Mouse (Mus musculus) embryonic stem cell, embryonic (primary cell): ENCODE data around the gene Spocd1.

Source experiments
- CTCF ChIA-PET, 4 experiments: fragments of 300-600 bp in 2 of 4; fragments of 350-600 bp in 2 of 4; sonication (Branson Sonifier 250); formaldehyde crosslinking; loops; one replicate each; lab custom pipeline; 2022; ENCODE audit warnings: inconsistent platforms in 2 of 4; lab: Charles Lee
- POLR2A ChIA-PET, 4 experiments: fragments of 300-600 bp in 2 of 4; fragments of 350-600 bp in 2 of 4; sonication (Branson Sonifier 250); formaldehyde crosslinking; loops; one replicate each; lab custom pipeline; 2022; ENCODE audit warnings: antibody characterized with exemption in 4 of 4, inconsistent platforms in 1 of 4; lab: Charles Lee

Spocd1 gene

DNA sequence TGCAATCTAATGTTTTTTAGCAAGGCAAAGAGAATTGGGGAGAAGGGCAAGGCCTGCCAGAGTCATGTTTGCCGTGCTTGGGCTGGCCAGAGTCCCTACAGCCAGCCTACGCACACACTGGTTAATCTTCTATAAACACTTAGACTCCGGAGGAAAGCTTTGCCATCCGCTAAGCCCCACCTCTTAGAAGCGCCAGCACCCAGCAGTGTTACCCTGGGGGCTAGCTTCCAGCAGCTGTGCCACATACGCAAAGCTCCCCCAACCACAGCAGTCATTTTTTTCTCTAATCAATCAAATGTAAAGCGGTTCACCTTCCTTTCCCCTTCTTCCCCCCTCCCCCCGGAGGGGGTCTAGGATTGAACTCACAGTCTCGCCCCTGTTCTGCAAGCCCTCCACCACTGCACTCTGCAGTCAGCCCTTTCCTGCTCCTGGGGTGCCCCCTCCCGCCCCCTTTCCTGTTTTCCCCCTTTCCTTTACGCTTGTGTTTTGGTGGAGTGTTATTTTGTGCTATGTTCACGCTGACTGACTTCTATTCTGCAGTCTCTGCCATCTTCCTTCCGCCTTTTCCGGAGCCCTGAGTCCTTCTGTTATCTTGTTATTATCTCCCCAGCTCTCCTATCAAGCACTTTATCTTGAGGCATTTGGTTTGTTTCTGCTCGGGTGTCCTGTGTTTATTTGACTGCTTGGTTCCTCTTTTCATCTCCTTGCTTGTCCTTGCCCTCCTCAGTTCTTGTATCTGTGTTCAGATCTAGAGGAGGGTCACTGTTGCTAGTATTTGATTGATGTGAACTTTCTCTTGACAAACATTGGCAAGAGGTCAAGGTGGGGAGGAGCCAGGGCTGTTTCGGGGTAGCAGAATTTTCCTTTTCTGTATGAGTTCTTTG is 15.0 kb upstream of the Spocd1 start:
- ChIA-PET CTCF (no interaction called here), POLR2A (interaction anchor here in 2 of 4 experiments (0.6 kb wide), 2 partner anchors 36 to 200 kb away, joined by 3 read pairs; no protein-coding TSS in a partner anchor)

DNA sequence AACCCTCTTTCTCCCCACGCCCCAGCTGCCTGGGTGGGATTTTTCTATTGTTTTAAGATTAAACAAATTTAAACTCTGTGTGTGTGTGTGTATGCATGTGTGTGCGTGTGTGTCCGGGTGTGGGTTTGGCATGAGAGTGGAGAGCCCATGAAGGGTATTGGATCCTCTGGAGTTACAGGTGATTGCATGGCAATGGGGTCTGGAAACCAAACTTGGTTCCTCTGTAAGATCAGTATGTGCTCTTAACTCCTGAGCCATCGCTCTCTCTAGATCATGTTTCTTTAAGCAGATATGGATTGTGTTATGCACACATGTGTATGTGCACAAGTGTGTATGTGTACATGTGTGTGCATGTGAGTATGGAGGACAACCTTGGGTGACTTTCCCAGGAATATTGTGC is 14.4 kb upstream of the Spocd1 start:
- POLR2A ChIA-PET = interaction anchor here in 1 of 4 experiments (0.6 kb wide), 1 partner anchor 199 kb away, joined by 3 read pairs; no protein-coding TSS in a partner anchor
- CTCF ChIA-PET = no interaction called here

DNA sequence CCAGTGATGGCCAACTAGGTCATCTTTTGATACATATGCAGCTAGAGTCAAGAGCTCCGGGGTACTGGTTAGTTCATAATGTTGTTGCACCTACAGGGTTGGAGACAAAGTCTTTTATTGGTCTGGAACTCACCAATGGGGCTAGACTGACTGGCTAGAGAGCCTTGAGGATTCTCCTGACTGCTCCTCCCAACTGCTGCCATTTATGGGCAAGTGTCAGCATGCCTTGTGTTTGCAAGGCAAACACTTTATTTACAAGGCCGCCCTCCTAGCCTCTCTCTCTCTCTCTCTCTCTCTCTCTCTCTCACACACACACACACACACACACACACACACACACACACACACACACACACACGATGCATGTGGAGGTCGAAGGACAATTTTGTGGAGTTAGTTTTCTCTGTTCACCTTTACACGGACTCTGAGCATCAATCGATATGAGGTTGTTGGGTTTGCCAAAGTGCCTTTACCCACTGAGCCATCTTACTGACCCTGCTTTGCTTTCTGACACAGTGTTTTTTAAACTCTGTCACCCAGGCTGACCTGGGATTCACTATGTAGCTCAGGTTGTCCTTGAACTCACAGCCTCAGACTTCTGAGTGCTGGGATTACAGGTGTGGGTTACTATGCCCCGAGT is 13.6 kb upstream of the Spocd1 start:
- ChIA-PET CTCF (no interaction called here), POLR2A (interaction anchor here in 1 of 4 experiments (0.7 kb wide), 1 partner anchor 448 kb away, joined by 7 read pairs; no protein-coding TSS in a partner anchor)

DNA sequence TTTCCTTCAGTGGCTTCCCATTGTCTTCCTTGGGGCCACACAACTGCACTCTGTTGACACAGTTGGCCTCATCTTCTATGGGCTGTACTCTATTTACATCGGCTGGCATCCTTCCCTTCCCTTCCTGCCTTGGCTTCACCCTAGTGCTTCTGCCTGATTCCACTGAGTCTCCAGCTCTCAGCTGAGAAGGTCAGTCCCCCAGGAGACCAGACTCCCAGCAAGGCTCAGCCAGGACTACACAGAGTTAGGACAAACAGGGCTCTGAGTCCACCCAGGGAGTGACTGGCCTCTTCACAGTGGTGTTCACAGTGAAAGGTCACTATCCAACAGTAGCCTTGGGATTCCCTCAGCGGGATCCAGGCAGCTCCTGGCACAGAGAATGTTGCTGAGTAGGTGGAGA is 12.9 kb upstream of the Spocd1 start:
- CTCF ChIA-PET = interaction anchor here in 1 of 4 experiments (0.9 kb wide), 1 partner anchor 58 kb away, joined by 4 read pairs; no protein-coding TSS in a partner anchor

DNA sequence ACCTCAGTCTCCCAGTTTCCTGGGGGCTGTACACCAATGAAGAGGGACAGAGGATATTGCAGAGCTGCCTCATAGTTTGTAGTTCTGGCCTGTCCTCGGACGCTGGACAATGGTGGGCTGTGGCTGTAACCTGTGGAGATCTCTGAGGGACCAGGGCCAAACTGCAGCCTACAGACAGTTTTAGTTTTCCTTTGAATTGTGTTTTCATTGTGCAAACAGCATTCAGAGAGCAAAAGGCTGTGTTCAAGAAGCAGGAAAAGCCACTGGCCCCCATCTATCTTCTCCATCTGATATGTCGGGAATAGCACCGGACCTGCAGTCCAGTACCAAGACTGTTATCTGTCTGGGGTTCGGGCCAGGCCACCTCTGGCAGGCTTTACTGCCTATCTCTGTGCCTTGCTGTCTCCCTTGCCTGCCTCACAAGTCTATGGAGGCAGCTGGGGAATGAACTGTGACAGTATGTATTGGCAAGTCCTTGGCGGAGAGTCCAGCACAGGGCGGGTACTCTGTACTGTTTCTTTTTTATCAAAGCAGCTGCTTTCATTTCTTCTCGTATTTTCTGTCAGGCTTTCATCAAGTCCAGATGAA is 11.9 kb upstream of the Spocd1 start:
- ChIA-PET CTCF (no interaction called here), POLR2A (no interaction called here)

More for the DNA sequence above, 12.9 kb upstream of the Spocd1 start:
- POLR2A ChIA-PET = no interaction called here

DNA sequence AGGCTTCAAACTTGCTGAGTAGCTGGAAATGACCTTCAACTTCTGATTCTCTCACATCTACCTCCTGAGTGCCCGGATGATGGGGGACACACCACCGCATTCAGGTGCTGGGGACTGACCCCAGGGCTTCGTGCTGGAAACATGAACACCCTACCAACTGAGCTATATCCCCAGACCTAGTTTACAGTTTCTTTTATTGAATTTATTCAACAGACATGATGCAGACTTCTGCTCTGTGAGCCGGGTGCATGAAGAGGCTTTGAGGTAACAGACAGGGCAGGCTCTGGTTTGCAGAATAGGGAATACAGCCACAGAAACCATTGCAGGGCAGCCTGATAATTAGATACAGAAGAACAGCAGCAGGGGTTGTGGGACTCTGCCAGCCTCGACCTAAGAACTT is 10.6 kb upstream of the Spocd1 start:
- POLR2A ChIA-PET = no interaction called here
- CTCF ChIA-PET = interaction anchor here in 1 of 4 experiments (1.1 kb wide), 1 partner anchor 14 kb away, joined by 3 read pairs; no protein-coding TSS in a partner anchor

DNA sequence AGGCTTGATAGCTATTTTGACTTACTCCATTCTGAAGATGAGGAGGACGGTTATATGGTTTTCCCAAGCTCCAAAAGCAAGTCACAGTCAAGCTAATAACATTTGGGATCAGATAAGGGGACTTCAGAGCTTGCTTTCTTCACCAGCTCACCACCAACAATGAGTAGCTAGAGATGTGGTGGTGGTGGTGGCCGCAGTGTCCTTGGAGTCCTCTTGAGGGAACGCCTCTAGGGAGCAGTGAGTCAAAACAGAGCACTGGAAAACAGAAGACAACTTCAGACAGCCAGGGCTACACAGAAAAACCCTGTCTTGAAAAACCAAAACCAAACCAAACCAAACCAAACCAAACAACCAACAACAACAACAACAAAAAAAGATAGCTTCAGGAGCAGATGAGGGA is 10.1 kb upstream of the Spocd1 start:
- POLR2A ChIA-PET = no interaction called here
- CTCF ChIA-PET = interaction anchor here in 2 of 4 experiments (1.1 to 1.2 kb wide), 2 partner anchors 10 to 14 kb away, joined by 3 to 6 read pairs; partner anchors contain the start of gene Spocd1 (in 1 of the 2)

DNA sequence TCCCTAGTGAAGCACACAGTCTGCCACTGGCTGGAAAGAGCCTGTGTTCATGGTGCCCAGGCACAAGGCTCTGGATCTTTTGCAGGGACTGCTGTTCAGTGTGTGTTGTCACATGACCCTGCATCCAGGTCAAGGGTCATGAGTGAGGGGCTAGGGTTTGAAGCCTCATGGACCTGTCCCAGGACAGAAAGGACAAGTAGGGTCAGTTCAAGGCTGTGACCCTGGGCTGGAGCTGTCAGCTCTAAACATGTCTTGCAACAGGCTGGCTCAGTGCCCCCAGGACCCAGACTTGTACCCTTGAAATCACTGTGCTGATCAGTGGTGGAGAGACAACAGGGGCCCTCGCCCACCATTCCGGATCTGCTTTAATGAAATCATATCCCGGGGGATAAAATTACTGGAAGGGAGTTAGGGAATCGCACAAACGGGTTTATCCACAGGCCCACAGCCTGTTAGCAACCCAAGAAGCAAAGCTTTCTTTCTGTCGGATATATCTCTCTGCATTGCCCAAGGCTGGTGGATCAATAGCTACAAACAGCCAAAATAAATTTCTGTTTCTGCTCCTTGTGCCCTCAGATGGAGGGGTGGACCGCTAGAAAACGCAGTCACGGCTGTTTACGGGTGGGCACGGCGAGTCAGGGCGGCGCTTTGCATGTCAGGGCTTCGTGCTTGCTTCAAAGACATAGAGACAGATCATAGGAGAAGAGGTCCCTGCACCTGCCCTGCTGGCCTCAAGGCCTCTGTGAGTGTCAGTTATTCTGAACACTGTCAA is 8.3 kb upstream of the Spocd1 start:
- CTCF ChIA-PET = interaction anchor here in 1 of 4 experiments (0.6 kb wide), 1 partner anchor 12 kb away, joined by 4 read pairs; no protein-coding TSS in a partner anchor
- POLR2A ChIA-PET = no interaction called here

DNA sequence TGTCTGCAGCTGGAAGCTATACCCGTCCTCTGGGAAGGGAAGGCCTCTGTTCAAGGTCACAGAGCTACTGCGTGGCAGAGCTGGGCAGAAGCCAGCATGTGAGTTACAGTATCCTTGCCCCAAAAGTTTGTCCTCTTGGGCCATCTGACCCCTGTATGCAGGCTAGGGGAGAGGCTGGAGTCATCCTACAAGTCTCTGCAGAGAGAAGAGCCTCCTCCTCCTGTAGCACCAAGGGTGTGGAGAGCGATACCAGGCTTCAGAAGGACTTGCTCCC is 7.8 kb upstream of the Spocd1 start:
- CTCF ChIA-PET = interaction anchor here in 1 of 4 experiments (0.5 kb wide), 1 partner anchor 1938 kb away, joined by 3 read pairs; no protein-coding TSS in a partner anchor
- POLR2A ChIA-PET = interaction anchor here in 1 of 4 experiments (0.5 kb wide), 1 partner anchor 1553 kb away, joined by 5 read pairs; no protein-coding TSS in a partner anchor

DNA sequence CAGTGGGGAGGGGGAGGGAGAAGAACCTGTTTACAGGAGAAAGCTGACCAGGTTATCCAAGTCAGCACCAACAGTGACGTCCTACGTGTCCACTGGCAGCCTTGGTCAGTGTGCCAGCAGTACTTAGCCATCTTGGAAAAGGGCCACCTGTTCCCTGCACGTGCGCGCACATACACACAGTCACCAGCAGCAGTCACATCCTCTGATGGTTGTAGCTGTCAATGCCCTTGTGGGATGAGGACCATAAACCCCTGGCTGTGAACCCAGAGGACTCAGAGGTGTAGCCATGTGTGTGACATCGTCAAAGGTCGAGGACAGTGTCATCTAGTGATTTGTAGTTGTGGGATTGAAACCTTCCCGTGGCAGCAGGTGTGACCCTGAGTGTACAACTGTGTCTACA is 4.9 kb upstream of the Spocd1 start:
- POLR2A ChIA-PET = no interaction called here
- CTCF ChIA-PET = interaction anchor here in 3 of 4 experiments (0.5 to 1.1 kb wide), 3 partner anchors 112 to 139 kb away, joined by 3 to 4 read pairs (median 3); no protein-coding TSS in a partner anchor

DNA sequence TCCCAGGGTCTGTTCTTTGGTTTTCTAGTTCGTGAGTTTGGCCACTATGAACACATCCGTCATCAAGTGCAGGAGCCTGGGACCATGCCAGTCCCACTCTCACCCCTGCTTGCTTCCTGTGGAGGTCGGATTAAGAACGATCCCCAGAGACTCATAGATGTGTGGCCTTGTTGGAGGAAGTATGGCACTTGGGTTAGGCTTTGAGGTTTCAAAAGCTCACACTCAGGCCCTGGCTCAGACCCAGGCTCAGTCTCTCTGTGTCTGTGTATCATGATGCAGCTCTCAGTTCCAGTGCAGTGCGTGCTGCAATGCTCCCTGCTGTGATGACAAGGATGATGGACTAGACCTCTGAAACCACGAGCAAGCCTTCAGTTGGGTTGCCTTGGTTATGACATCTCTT is 4.4 kb upstream of the Spocd1 start:
- POLR2A ChIA-PET = no interaction called here
- CTCF ChIA-PET = interaction anchor here in 3 of 4 experiments (0.8 to 2.2 kb wide), 4 partner anchors 140 to 239 kb away, joined by 3 to 7 read pairs (median 4); no protein-coding TSS in a partner anchor

DNA sequence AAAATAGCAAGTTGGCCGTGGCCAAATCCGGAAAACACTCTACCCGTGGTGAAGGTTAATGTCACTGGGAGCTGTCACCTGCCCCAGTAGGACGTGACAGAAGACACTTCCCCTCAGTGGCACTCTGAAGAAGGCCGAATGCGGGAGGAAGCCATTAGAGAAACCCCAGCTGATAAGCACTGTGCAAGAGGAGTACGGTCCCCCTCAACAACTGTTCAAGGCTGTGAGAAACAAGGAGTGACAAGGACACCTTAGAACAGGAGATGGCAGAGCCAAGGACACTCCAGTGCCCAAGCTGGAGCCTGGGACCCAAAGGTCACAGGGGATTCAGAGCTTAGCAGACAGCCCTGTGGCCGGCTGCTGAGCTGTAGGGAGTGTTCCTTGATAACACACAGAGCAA is 2.5 kb upstream of the Spocd1 start:
- CTCF ChIA-PET = interaction anchor here in 2 of 4 experiments (1.0 to 2.2 kb wide), 2 partner anchors 142 to 237 kb away, joined by 3 to 7 read pairs; no protein-coding TSS in a partner anchor
- POLR2A ChIA-PET = interaction anchor here in 2 of 4 experiments (0.6 kb wide), 2 partner anchors 49 to 141 kb away, joined by 3 to 4 read pairs; no protein-coding TSS in a partner anchor

DNA sequence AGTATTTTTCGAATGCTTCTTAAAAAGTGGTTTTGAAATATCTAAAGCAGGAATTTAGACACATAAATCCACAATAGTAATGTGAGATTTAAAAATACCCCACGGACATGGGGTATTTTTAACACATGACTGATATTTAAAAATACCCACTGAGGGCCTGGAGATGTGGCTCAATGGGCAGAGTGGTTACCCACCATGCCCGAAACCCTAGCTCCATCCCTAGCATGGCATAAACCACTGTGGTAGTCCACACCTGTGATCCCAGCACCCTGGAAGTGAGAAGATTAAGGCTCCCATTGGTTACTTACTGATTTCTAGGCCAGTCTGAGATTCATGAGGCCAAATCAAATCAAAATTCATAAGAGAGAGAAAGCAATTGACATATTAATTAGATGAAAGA is 2.0 kb upstream of the Spocd1 start:
- CTCF ChIA-PET = interaction anchor here in 3 of 4 experiments (1.0 to 2.3 kb wide), 3 partner anchors 142 to 237 kb away, joined by 3 to 7 read pairs (median 7); no protein-coding TSS in a partner anchor
- POLR2A ChIA-PET = interaction anchor here in 1 of 4 experiments (0.6 kb wide), 1 partner anchor 142 kb away, joined by 4 read pairs; no protein-coding TSS in a partner anchor

DNA sequence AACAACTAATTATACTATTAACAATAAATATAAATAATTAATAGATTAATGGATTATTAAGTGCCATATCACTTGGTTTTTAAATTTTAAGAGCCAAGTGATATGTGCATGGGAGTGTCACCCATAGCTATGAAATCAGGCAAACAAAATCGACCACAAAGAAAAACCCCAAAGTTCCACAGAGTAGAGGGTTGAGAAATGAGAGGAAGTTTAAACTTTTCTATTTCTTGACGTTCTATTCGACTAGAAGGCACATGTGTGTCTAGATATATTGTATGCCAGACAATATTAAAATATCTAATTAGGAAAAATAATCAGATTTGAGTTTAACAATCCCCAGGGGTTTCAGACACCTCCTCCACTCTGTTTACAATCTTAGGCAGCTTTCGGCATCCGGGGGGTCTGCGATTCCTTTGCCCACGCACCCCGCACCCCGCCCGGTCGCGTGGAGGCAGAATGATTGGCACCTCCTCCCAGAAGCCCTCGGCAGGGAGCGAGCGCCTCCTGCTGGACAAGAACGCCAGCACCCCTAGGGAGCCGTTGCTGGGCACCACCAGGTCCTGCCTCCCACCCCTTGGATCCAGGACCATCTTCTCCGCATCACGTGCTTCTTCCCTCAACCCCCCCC is 811 bp upstream of the Spocd1 start:
- ChIA-PET POLR2A (interaction anchor here in 2 of 4 experiments (0.7 to 1.8 kb wide), 4 partner anchors 87 to 193 kb away, joined by 3 to 5 read pairs (median 3); no protein-coding TSS in a partner anchor), CTCF (interaction anchor here (0.6 to 2.3 kb wide), 19 partner anchors 9 to 233 kb away, joined by 3 to 9 read pairs (median 5); no protein-coding TSS in a partner anchor)

DNA sequence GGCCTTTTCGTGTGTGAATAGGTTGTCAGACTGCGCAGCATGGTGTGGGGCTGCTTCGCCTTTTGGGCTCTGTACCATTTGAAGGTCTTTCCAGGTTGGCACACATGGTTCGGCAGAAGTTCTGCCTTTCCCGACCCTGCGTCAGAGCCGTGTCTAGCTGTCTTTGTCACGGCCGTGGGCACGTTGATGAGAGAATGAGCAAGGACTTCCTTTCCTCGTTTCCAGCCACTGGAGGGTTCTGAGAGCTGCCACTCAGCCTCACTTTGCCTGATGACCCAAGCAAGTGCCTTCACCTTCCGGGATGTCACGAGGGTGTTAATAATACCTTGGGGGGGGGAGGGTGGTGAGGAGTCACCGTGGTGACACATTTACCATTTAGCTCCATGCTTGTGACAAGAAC is 4.6 kb downstream of the Spocd1 start:
- POLR2A ChIA-PET = interaction anchor here in 2 of 4 experiments (1.2 to 1.6 kb wide), 3 partner anchors 15 to 237 kb away, joined by 3 read pairs; partner anchors contain the start of gene Tmem39b (in 1 of the 2)

DNA sequence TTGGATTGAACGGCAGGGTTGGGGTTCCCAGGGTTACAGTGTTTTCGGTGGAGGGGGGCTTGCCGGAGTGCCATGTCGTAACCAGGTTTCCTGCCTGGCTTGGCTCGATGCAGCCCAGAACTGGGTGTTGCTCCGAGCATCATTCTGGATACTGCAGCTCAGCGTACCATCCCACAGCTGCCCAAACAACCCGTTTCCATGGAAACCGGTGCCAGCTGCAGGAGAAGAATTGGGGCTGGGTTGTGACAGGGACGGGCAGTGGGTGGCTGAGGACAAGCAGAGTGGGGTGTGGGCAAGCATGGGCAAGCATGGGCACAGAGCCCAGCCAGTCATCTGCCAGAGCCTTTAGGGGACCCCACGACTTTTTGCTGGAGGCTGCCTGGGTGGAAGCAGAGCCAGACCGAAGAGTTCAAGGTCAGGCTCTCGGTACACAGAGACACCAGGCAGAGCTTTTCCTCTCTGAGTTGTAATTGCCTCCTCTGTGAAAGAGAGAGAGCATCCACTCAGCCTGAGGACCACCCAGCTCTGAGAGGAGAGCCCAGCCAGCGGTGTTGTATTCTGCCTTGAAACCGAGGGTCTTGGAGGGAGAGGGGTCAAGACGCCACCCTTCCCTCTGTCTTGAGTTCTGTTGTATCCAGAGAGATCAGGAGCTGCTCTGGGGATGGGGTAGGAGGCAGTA is 5.3 kb downstream of the Spocd1 start:
- CTCF ChIA-PET = interaction anchor here (0.6 to 2.3 kb wide), 8 partner anchors 25 to 653 kb away, joined by 3 to 13 read pairs (median 5); no protein-coding TSS in a partner anchor

More for the DNA sequence above, 4.6 kb downstream of the Spocd1 start:
- CTCF ChIA-PET = interaction anchor here in 3 of 4 experiments (0.5 to 2.3 kb wide), 8 partner anchors 22 to 653 kb away, joined by 3 to 13 read pairs (median 4); no protein-coding TSS in a partner anchor

More for the DNA sequence above, 5.3 kb downstream of the Spocd1 start:
- POLR2A ChIA-PET = interaction anchor here in 3 of 4 experiments (0.5 to 1.6 kb wide), 8 partner anchors 15 to 422 kb away, joined by 3 to 5 read pairs (median 3); partner anchors contain the start of genes Pef1 (in 1 of the 3) and Tmem39b (in 1 of the 3)
